Mouse (Mus musculus) mouse trophoblast stem cell (cell line): ENCODE results near the gene Lpar1.

Source experiments
- in situ Hi-C, 2 experiments: fragments of 300-500 bp; cut with MseI, MboI; formaldehyde crosslinking; loops; 2 replicates in 1 of 2; 3 replicates in 1 of 2; pipeline ENCODE4 v1.15.1; 2025

Gene Lpar1

DNA sequence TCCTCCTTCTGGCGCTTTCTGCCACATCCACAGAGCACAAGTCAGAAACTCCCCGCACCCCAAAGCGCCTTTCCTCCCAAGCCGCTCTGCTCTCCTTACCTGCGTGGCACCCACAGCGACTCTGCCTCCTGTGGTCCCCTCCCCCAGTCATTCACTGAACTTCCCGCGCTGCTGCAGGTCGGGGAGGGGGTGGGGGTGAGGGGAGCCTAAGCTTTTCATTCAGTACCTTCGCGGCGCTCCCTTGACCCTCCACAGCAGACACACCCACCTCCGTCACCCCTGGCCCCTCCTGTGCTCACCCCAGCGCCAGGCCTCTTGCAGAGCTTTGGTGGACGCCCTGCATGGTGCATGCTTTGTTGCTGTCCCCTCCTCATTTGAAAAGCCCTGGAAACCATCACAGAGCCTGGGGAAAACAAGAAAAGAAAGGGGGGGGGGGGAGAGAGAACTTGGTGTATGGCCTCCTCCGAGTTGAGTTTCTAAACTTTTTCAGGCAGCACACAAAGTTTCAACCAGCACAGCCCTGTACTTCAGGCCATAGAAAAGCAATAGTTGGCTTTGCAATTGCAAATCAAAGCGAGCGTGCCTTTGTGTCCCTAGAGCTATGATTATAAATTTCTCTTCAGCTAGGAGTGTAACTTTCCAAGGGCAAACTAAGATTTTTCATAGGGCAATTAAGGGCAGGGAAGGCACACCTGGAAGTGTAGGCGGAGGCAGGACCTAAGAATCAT, at the start of gene Lpar1:
Lpar1 (minus strand) TSS at position 268 of the 728 bp plus-strand sequence.
- in situ Hi-C loops = no loop called here

DNA sequence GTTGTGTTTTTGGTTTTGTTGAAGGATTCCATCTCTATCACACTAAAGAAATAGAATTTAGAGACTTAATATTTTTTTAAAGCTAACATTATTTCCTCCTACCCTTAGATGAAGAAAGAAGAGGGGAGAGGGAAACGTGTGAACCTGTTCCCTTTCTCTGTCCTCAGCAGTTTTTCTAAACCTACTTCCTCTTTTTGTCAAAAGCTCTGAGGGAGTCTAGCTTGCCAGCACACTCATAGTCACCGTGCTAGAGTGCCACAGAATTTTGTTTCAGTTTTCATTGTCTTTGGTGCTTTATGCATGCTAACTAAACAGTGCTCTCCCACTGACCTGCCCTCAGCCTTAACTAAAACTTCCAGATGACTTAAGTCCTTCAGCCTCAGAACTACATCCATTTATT, 32.2 kb upstream of the Lpar1 start:
- in situ Hi-C loops = no loop called here

DNA sequence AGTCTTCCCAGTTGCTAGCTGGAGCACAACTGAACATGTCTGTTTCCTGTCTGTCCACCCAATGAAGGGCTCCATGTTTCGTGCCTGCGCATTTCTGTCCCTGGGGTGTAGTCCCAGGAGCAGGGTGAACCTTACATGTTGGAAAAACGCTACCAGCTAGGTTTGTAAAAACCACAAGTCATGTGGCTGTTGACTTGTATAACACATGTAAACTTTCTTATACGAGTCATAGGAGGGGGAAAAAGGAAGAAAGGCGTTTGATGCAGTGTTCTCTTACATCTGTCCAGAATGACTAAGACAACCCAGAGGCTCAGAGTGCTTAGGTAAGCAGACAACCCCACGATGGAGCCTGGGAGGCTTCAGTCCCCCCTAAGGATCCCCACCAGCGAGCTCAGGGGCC, 27.5 kb upstream of the Lpar1 start:
- in situ Hi-C loops = no loop called here

DNA sequence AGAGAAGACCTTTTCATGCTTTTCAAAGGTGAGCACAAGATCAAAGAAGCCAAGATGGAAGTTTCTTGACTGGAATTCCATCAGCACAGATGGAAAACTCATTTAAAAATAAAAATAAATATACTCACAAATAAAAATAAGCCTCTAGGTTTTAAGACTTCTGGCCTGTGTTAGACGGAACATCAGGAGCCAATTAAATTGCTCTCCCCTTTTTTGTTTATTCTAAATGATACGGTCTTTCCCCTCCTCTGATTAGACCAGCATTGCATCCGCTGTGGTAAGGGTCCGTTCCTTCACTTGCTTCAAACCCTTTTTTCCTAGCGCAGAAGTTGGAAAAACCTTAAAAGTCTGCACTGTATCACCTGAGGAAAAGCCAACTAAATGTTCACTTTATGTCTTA, 26.8 kb upstream of the Lpar1 start:
- in situ Hi-C loops = no loop called here

DNA sequence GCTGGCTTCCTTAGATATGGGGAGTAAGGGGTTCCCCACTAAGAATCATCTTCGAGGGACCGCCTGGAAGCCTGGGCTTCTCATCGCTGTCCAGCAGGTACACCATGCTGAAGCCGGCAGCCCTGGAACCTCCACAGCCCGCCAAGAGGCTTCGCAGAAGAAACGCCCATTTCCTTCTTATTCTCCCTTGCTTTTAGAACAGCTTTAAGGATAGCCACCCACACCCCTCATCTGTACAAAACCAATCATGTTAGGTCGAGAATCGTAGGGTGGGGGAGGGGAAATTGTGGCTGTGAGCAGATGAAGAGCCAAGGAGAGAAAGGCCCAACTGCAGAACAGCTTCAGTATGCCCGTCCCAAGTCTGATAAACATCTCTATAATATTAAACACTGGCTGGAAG, 26.4 kb upstream of the Lpar1 start:
- in situ Hi-C loops = no loop called here

DNA sequence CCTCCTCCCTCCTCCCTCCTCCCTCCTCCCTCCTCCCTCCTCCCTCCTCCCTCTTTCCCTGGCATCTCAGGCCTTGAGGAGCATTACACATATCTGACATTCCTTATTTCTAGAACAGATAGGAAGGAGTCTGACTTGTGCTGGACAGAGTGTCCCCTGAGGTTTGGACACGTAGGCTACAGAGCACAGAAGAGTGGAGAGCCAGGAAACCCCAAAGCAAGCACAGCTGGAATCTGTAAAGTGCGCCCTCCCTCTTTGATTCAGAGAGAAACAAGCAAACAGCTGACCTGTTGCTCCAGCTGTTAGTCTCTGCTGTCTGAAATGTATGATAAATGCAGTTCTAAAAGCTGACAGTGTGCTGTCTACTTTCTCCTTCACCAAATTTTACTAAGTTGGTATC, 24.8 kb upstream of the Lpar1 start:
- in situ Hi-C loops = no loop called here

DNA sequence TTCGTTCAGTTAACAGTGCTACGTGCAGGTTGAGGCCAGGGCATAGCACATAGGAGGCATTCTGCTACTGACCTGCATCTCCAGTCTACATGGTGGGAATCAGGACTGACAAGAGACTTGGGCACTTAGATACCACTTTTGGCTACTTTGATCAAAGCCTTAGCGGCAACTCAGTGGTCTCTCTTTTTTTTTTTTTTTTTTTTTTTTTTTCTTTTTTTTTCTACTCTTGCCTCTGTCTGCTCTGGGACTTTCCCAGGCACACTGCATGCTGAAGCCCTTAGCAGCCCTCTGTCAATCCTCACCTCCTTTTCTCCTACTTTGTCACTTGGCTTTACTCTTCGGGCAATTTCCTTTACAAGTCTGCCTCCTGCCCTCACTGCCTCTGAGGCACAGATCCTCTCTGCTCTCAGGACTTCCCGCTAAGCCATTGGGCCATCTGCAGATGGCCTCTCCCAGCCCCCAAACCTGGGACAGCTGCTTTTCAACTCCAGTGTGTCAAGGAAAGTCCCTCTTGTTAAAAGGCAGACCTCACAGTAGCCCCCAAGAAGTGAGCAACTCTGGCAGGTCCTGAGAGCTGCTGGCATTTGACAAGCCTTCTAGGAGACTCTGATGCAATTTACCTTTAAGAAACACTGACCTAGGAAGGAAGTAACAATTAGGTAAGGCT, 23.8 kb upstream of the Lpar1 start:
- in situ Hi-C loops = no loop called here

DNA sequence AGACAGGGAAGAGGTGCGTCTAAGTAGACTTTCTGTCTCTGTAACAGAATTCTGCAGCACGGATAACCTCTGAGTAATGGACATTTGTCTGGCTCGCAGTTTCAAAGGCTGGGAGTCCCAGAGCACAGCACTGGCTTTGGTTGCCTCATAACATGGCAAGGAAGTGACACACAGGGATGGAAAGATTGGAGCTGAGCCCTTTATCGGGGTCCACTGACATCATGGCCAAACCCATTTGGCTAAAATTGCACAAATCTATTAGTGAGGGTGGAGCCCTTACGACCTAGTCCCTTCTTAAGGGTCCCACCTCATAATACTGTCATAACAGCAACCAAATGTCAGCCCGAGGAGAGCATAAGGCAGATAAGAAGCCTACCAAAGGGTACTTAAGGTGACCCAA, 22.1 kb upstream of the Lpar1 start:
- in situ Hi-C loops = no loop called here

DNA sequence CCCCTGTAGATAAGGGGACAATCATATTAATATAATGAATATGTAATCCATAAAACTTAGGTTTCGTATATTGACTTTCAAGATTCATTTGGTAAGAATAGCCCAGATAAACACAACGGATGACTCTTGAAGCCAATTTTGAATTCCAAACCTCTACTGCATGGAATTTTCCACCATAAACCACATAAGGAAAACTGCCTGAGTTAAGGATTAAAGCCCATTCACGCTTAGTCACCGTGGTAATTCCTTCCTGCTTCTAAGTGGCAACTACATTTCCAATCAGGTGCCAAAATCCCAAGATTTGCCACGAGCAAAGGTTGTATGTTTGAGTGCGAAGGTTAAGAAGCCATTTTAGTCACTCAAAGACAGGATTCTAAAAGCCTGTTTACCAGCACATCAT, 20.3 kb upstream of the Lpar1 start:
- in situ Hi-C loops = no loop called here

DNA sequence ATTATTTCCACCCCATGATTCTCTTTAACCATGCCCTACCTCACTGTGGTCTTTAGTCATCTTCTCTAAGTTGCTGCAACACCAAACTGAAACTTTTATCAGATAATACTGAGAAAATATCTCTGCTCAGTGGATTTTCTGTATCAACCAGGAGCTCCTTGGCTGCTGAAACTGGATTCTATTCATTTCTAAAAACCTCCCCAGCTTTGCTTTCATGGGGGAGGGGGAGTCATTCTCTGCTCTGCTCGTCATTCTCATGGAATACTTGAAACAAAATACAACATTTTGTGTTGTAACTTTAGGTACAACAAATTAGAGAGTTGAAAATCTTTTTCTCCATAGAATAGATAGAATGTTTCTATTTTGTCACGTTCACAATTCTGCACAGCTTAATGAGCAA, 18.7 kb upstream of the Lpar1 start:
- in situ Hi-C loops = no loop called here

DNA sequence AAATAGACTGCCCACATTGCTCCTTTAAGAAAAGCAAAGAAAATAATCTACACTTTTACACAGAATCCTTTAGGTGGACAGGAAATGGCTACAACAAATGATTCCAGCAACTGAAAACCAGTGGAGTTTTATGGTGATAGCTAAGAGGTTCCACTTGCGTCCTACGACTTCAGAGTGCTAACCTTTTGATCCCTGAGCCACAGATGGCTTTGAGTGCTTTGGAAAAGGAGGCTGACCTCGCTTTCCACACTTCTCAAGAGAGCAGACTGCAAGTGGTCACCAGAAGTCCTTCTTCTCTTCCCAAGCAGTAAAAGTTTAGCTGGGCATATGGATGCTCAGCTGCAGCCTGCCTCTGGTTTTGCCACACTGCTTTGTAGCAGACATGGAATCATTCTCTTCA, 18.0 kb upstream of the Lpar1 start:
- in situ Hi-C loops = no loop called here

DNA sequence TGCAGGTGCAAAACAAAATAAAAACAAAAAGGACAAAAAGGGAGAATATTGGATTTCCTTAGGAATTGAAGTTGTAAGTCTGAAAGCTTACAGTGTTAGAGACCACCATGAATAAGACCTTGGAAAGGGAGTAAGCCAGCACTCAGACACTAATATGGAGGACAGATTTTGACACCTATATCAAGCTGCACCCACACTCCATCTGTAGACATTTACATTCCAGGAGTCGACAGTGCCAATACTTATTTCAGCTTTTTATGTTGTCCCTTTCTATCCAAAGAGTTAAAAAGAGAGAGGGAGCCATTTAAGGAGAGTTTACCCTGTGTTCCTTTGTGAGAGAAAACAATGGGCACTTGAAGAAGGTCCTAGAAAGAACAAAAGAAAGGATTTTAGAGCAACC, 17.5 kb upstream of the Lpar1 start:
- in situ Hi-C loops = no loop called here

DNA sequence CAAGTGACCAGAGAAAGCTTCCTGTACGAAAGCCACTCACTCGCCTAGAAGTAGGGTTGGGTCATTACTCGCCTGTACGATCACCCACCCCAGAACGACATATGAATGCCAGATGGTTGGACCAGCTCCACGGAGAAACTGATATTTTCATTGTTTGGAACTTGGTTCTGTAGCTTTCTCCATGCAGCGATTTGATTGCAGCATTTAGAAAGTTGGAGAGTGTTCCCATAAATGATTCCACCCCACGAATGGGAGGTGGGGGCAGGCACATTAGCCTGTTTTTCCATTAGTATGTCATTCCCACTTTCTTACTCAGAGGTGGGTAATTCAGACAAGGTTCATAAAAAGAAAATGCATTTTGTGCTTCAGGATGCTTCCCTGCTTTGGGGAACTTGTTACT, 14.8 kb upstream of the Lpar1 start:
- in situ Hi-C loops = no loop called here

DNA sequence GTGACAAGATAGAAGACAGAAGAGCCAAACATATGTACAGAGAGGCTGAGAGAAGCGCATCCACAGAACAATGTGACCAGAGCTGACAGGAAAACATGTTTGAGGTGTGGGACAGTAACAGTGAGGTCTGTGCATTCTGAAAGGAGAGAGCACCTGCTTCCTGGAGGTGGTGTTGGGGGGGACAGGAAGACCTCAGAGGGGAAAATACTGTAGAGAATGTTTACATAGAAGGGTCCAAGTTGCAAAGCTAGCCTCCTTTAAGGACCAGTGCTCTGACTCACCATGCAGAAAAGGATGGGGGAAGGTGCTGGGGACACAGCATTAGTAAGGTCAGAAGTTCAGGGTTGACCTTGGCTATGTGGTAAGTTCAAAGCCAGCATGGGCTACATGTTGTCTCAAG, 9.1 kb upstream of the Lpar1 start:
- in situ Hi-C loops = no loop called here

DNA sequence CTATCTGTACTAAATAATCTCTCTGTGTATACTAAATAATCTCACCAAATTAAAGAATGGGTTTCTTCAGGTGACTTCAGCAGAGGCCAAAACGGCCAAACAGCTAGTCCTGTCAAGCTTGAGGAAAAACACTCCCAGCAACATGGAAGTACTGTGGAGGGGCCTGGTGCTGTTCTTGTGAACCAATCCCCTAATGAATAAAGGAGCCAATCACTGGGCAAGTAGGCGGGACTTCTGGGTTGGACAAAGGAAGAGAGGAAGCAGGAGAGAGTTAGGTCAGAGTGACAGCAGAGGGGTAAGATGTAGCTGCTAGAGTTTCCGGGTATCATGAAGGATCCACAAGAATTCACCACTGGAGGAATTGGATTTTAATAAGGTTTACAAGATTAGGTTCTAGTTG, 3.3 kb upstream of the Lpar1 start:
- in situ Hi-C loops = no loop called here

DNA sequence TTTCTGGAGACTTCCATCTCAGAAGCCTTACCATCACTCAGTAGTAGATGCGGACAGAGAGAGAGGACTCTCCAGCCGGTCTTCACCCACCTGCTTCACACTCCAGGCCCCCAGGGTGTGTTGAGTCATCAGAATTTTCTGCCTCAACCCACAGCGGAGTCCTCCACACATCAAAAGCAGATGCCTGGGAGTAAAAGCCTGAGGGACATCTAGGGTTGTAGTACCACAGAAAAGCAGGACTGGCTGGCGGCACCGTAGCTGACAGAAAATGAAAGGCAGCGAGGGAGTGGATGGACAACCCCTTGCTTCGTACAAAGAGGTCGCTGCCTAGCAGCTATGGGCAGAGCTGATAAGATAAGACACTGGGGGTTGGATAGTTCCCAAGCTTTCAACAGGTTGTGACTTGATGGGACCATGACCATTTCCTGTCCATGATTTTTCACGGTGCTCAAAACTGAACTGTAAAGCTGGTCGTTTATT, 701 bp upstream of the Lpar1 start:
- in situ Hi-C loops = no loop called here

DNA sequence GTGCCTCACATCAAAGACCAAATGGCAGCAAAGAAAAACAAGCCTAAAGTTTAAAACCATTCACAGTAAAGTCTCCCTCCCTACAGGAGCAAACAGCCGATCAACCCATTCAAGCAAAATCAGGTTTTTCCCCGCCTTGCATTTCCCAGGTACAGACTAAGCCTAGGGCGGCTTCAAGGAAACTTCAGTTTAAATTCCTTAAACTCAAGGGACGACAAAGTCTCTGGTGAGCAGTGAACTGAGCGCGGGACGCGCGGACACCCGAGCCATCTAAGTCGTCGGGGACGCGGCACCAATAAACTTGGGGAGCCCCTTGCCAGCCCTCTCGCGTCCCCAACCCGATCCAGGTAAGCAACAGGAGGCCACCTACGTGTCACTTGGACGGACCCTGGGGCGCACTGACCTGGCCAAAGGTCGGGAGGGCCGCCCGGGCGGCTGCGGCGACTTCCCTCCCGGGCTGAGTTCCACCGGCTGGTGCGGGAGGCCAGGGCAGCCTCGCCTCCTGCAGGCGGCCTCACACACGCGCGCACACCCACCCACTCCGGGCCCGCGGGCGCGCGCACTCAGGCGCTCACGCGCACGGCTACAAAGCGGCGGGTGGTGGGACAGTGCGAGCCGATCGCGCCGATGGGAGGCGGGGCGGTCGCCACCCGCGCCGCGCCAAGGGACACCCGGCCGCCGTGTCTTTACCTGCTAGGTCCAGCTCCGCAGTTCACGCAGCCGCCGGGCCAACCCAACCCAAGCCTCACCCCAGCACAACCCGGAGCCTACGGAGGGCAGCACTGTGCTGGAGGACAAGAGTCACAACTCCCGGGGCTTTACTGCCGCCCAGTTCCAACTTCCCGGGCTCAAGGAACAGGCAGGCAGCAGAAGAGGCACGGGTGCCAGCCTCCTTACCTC, 717 bp downstream of the Lpar1 start:
- in situ Hi-C loops = no loop called here

DNA sequence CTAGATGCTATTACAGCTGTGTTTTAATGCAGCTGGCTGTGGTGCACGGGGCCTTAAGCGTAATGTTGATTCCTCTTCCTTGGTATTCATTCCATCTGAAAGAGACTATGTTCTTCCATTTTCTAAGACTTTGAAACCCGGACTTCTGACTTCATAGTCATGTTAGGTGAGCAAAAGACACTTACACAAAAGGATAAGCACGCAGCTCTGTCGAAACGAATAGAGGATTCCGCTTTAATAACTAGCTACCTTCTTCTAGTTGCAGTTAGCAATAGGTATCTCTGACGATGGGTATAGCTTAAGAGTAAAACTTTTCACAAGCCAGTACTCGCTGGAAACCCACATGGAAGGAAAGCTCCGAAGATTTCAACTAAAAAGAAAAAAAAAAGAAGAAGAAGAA, 1.5 kb downstream of the Lpar1 start:
- in situ Hi-C loops = no loop called here

DNA sequence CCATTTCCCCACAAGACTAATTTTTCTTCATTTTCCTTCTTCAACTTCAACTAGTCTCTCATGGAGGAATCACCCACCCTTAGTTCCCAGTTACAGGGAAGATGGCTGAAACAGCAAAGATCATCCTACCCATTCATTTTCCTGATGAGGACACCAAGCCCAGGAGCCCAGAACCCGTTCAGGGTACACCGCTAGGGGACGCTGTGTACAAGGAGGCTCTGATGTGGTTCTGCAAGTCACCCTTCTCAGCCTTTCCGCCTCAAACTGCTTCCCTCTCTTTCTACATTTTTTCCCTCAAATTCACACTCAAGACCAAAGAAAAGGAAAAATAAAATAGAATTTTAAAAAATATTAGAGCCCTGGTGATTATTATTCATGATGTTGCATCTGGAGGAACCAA, 1.9 kb downstream of the Lpar1 start:
- in situ Hi-C loops = no loop called here

DNA sequence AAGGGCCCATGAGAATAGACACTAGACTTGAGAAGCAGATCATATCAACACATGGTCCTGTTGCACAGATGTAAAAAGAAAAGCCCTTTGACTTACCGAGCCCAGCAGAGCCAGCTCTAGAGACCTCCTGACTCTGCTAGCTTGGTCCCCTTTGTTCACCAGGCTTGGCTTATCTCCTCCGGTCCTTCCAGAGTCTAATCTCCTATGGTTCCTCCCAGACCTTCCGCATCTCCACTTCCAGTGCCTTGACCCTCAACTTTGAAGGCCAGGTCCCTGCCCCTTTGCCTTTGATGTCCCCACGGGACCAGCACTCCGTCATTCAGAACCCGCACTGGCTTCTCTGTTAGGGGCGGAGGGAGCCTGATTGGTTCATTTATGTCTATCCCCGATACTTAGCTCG, 6.0 kb downstream of the Lpar1 start:
- in situ Hi-C loops = loop anchor here in 1 of 2 experiments (10.0 kb wide), 1 partner anchor 197 kb away; no protein-coding TSS in a partner anchor

DNA sequence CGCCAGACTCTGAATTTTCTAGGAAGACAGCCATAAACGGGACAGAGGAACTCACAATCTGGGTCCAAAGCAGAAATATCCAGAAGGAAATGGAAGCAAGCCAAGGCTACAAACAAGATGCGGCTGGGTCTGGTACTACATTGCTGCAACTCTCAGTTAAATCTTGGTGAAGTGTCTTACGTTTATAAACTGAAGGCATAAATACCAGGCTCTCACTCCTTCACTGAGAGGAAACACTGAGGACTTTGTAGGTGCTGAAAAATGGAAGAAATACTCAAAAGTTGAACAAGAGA, 6.5 kb downstream of the Lpar1 start:
- in situ Hi-C loops = loop anchor here in 1 of 2 experiments (10.0 kb wide), 1 partner anchor 198 kb away; no protein-coding TSS in a partner anchor
